In genomic region chr12:50122145-50122544, GRCm38 (mm10) we compare ENCODE assay signal across 25 mouse cellular contexts.
A peak's percentile ranks its signal among the peaks of the same experiment; 100 is the strongest.
DNase-seq lines count a peak whose midpoint lies in the region; ATAC-seq and TF ChIP-seq lines count a peak whose summit lies in the region.
"Had no signal": no experiment of that assay in that cellular context is flagged by ENCODE, and none has a peak within 500 bp of the region (broad histone marks: within the 10 kb centered on the region; RNA-seq: fewer than 3 reads in every experiment).

No protein-coding gene starts in this region.

- DNase-seq in layer of hippocampus, adult 2 months (ENCODE audit: low spot score in 2 of 2) = no peak
- no peak for DNase-seq in layer of hippocampus, postnatal 36 days
- DNase-seq in embryo, embryonic 11 days = peak; percentile 23
- DNase-seq in heart, embryonic 10.5 days (ENCODE audit: low spot score) = no peak
- no peak for DNase-seq in heart, postnatal 4 days
- DNase-seq: adrenal gland, postnatal 14 days; cerebellum, adult 11-12 months; cerebellum, adult 9-11 months; gastrocnemius, postnatal 10 days; heart, postnatal 14 days; kidney, adult 11 months; kidney, postnatal 25 days; liver, embryonic 13.5 days; lung, adult 2 months; lung, postnatal 10 days; thymus, adult 2 months; thymus, postnatal 36 days had no signal

- H3K9ac ChIP-seq in forebrain, embryonic 13.5 days = no peak overlapping the region
- no peak overlapping the region for H3K9ac ChIP-seq in liver, embryonic 12.5 days
- H3K9ac ChIP-seq: embryonic facial prominence, embryonic 13.5 days; hindbrain, embryonic 14.5 days; limb, embryonic 13.5 days; liver, embryonic 13.5 days; midbrain, embryonic 15.5 days had no signal

- no peaks in the 10 kb centered on the region for H3K9me3 ChIP-seq in forebrain, embryonic 13.5 days (replicated peaks)
- no peaks in the 10 kb centered on the region for H3K9me3 ChIP-seq in heart, embryonic 10.5 days
- H3K9me3 ChIP-seq in liver, embryonic 12.5 days (replicated peaks) = no peaks in the 10 kb centered on the region
- H3K9me3 ChIP-seq: embryonic facial prominence, embryonic 13.5 days; limb, embryonic 13.5 days; liver, embryonic 13.5 days; midbrain, embryonic 15.5 days had no signal

- 9% methylated on average over 5 of the region's 5 CpGs for WGBS in forebrain, embryonic 13.5 days
- 64% methylated on average over 5 of the region's 5 CpGs for WGBS in heart, embryonic 10.5 days
- 55% methylated on average over 5 of the region's 5 CpGs for WGBS in liver, embryonic 12.5 days (ENCODE audit: insufficient replicate concordance)

- H3K27me3 ChIP-seq in forebrain, embryonic 13.5 days = no peaks in the 10 kb centered on the region
- H3K27me3 ChIP-seq in heart, embryonic 10.5 days (ENCODE audit: insufficient read depth, poor library complexity, severe bottlenecking) = no peaks in the 10 kb centered on the region; the same call in 1 of the 2 replicates
- 0 out of 2 replicates have a peak, but pooled peaks cover 8% of the 10 kb centered on the region for H3K27me3 ChIP-seq in liver, embryonic 12.5 days (replicated peaks)
- H3K27me3 ChIP-seq: embryonic facial prominence, embryonic 13.5 days; limb, embryonic 13.5 days; liver, embryonic 13.5 days; midbrain, embryonic 15.5 days had no signal

- ATAC-seq in forebrain, embryonic 13.5 days = peak; percentile 55
- no peak for ATAC-seq in liver, embryonic 12.5 days
- ATAC-seq: CD4-positive, CD25-positive, alpha-beta regulatory T cell, adult 4 months; midbrain, embryonic 15.5 days had no signal

- peak overlapping the region; percentile 53 for H3K27ac ChIP-seq in layer of hippocampus, adult 2 months
- H3K27ac ChIP-seq in forebrain, embryonic 13.5 days = peak overlapping the region; percentile 70
- no peak overlapping the region for H3K27ac ChIP-seq in heart, embryonic 10.5 days
- no peak overlapping the region for H3K27ac ChIP-seq in liver, embryonic 12.5 days
- H3K27ac ChIP-seq: embryonic facial prominence, embryonic 13.5 days; hindbrain, embryonic 14.5 days; limb, embryonic 13.5 days; liver, embryonic 13.5 days; macrophage; midbrain, embryonic 15.5 days had no signal

- TF ChIP-seq CTCF in layer of hippocampus, adult 2 months (conservative IDR thresholded peaks at IDR 0.05) = no peak

- no peak overlapping the region for H3K4me3 ChIP-seq in layer of hippocampus, adult 2 months
- H3K4me3 ChIP-seq in forebrain, embryonic 13.5 days = no peak overlapping the region
- no peak overlapping the region for H3K4me3 ChIP-seq in heart, embryonic 10.5 days
- no peak overlapping the region for H3K4me3 ChIP-seq in liver, embryonic 12.5 days
- H3K4me3 ChIP-seq: embryonic facial prominence, embryonic 13.5 days; limb, embryonic 13.5 days; liver, embryonic 13.5 days; midbrain, embryonic 15.5 days had no signal

- H3K36me3 ChIP-seq in forebrain, embryonic 13.5 days (ENCODE audit: poor library complexity, severe bottlenecking) = no peaks in the 10 kb centered on the region
- H3K36me3 ChIP-seq in heart, embryonic 10.5 days = no peaks in the 10 kb centered on the region
- no peaks in the 10 kb centered on the region for H3K36me3 ChIP-seq in liver, embryonic 12.5 days
- H3K36me3 ChIP-seq: embryonic facial prominence, embryonic 13.5 days; limb, embryonic 13.5 days; liver, embryonic 13.5 days; midbrain, embryonic 15.5 days had no signal

- H3K4me1 ChIP-seq in forebrain, embryonic 13.5 days = peaks cover 50% of the 10 kb centered on the region
- H3K4me1 ChIP-seq in heart, embryonic 10.5 days = no peaks in the 10 kb centered on the region
- no peaks in the 10 kb centered on the region for H3K4me1 ChIP-seq in liver, embryonic 12.5 days
- H3K4me1 ChIP-seq: liver, embryonic 13.5 days had no signal

- H3K4me2 ChIP-seq in forebrain, embryonic 13.5 days = no peak overlapping the region; the same call in 1 of the 2 replicates
- no peak overlapping the region for H3K4me2 ChIP-seq in liver, embryonic 12.5 days
- H3K4me2 ChIP-seq: embryonic facial prominence, embryonic 13.5 days; hindbrain, embryonic 14.5 days; limb, embryonic 13.5 days; liver, embryonic 13.5 days; midbrain, embryonic 15.5 days had no signal

Comparison
In these comparisons a context has a peak if more than half of its experiments do, and no peak if none do; other contexts are left out.
1. H3K27ac ChIP-seq: peak in layer of hippocampus, adult 2 months (single experiment) and forebrain, embryonic 13.5 days (single experiment); none in heart, embryonic 10.5 days (single experiment) and liver, embryonic 12.5 days (single experiment).